Mouse (Mus musculus) liver, postnatal 0 days (tissue): ENCODE measurements around the gene Rps11. TPM values are rescaled to one million over a fixed set of nuclear protein-coding genes. Genes with fewer than 3 reads are reported as not detected.

Experiments
- ATAC-seq: fragments of 200-750 bp; cut with Nextera tagmentation; 2 replicates; pipeline ENCODE4 v1.8.0; 2017; ENCODE audit warnings: mild to moderate bottlenecking, moderate library complexity
- DNase-seq: peaks from one replicate; pipeline ENCODE4 v3.0.0-alpha.2; 2016
- H3K27ac ChIP-seq: fragments of 300-500 bp; sonication (generic); 2 replicates; pipeline ENCODE4 v1.5.1; 2014; ENCODE audit warnings: antibody characterized with exemption, moderate library complexity, mild to moderate bottlenecking, low read depth
- H3K27me3 ChIP-seq: fragments of 300-500 bp; sonication (generic); 2 replicates; pipeline ENCODE4 v1.6.1; 2014; ENCODE audit warnings: low read length, control low read depth, mixed read lengths; ENCODE audit not compliant: insufficient read depth
- H3K36me3 ChIP-seq: fragments of 300-500 bp; sonication (generic); replicated peaks from 2 replicates; pipeline ENCODE4 v1.6.1; 2014; ENCODE audit warnings: mild to moderate bottlenecking, control low read depth, low read length, moderate library complexity, mixed read lengths; ENCODE audit not compliant: insufficient read depth
- H3K4me1 ChIP-seq: fragments of 300-500 bp; sonication (generic); 2 replicates; pipeline ENCODE4 v1.6.1; 2014; ENCODE audit warnings: antibody characterized with exemption, mild to moderate bottlenecking, control low read depth; ENCODE audit not compliant: insufficient read depth
- H3K4me2 ChIP-seq: fragments of 300-500 bp; sonication (generic); 2 replicates; pipeline ENCODE4 v1.6.1; 2014; ENCODE audit warnings: low read depth, mild to moderate bottlenecking, low read length, moderate library complexity, mixed read lengths
- H3K4me3 ChIP-seq: fragments of 300-500 bp; sonication (generic); 2 replicates; pipeline ENCODE4 v1.5.1; 2014; ENCODE audit warnings: low read depth, low read length
- H3K9ac ChIP-seq: fragments of 300-500 bp; sonication (generic); replicated peaks from 2 replicates; pipeline ENCODE4 v1.6.1; 2014; ENCODE audit warnings: mild to moderate bottlenecking, moderate library complexity
- H3K9me3 ChIP-seq: fragments of 300-500 bp; sonication (generic); 2 replicates; pipeline ENCODE4 v1.6.1; 2016; ENCODE audit warnings: mild to moderate bottlenecking, control low read depth, low read length, mixed read lengths
- CTCF ChIP-seq: sonication (generic); IDR thresholded peaks from 2 replicates; pipeline ENCODE4 v1.5.1; 2016; ENCODE audit warnings: antibody characterized with exemption, low read depth
- EP300 ChIP-seq: IDR thresholded peaks from 2 replicates; pipeline ENCODE4 v1.6.1; 2016; ENCODE audit warnings: antibody characterized with exemption, low read depth, mild to moderate bottlenecking
- whole genome bisulfite sequencing: fragments of 180-500 bp; shearing (Covaris S2); extraction: QIAGEN DNeasy Blood & Tissue Kit; methylation state at CpG from one replicate; pipeline ENCODE4 v1.1.7; 2014; ENCODE audit not compliant: insufficient replicate concordance; 5-methylcytosine and 5-hydroxymethylcytosine counted together
- polyA plus RNA-seq: library from polyadenylated mRNA; unstranded; fragments of >200 nt; fragmentation: Nextera tagmentation; extraction: Ambion mirVana; gene quantifications from 2 replicates; pipeline ENCODE4 v1.2.1, GENCODE M21; 2015

Rps11 gene
- polyA plus RNA-seq, 1 experiment from 2014 or later, result 696 TPM

- H3K4me2 ChIP-seq, result peak overlapping the region; percentile 27; the same call in 1 of the 2 replicates
- TF ChIP-seq CTCF (no peak), EP300 (no peak)
- ATAC-seq (no peak), DNase-seq (peak; percentile 49)
- H3K4me1 ChIP-seq, result peaks cover 39% of the 10 kb centered on the region
- no peak overlapping the region; the same call in 1 of the 2 replicates for H3K9ac ChIP-seq
- H3K27me3 ChIP-seq, result no peaks in the 10 kb centered on the region
- no peak overlapping the region for H3K4me3 ChIP-seq
- H3K36me3 ChIP-seq, result peaks cover 47% of the 10 kb centered on the region
- 40% methylated on average over 8 of the region's 8 CpGs for WGBS
- H3K27ac ChIP-seq, result no peak overlapping the region
- no peaks in the 10 kb centered on the region for H3K9me3 ChIP-seq
Observed at GRCm38 (mm10) chr7:45121404-45121803, 2.8 kb downstream of the Rps11 start.

GRCm38 (mm10) chr7:45119780-45120709 is 4.2 kb downstream of the Rps11 start:
- H3K27ac ChIP-seq, result no peak overlapping the region

GRCm38 (mm10) chr7:45118336-45118735 is 5.9 kb downstream of the Rps11 start:
- DNase-seq (no peak), ATAC-seq (no peak)
- Histone ChIP-seq H3K9ac (no peak overlapping the region), H3K4me1 (peaks cover 22% of the 10 kb centered on the region), H3K27me3 (no peaks in the 10 kb centered on the region), H3K4me2 (no peak overlapping the region), H3K9me3 (no peaks in the 10 kb centered on the region), H3K27ac (no peak overlapping the region), H3K36me3 (peaks cover 33% of the 10 kb centered on the region), H3K4me3 (no peak overlapping the region)
- no peak for TF ChIP-seq EP300
- TF ChIP-seq CTCF, result no peak
- WGBS, result 59% methylated on average over 6 of the region's 6 CpGs

More at GRCm38 (mm10) chr7:45119780-45120709, 4.2 kb downstream of the Rps11 start:
- Histone ChIP-seq H3K36me3 (peaks cover 33% of the 10 kb centered on the region), H3K4me1 (peaks cover 31% of the 10 kb centered on the region), H3K4me3 (no peak overlapping the region), H3K9me3 (no peaks in the 10 kb centered on the region), H3K4me2 (no peak overlapping the region), H3K27me3 (no peaks in the 10 kb centered on the region), H3K9ac (no peak overlapping the region; the same call in 1 of the 2 replicates)
- no peak for TF ChIP-seq EP300
- TF ChIP-seq CTCF, result no peak
- ATAC-seq (no peak), DNase-seq (no peak)
- 66% methylated on average over 5 of the region's 5 CpGs for WGBS

- 63% methylated on average over 8 of the region's 8 CpGs for WGBS
- DNase-seq (no peak), ATAC-seq (no peak)
- no peak for TF ChIP-seq CTCF
- TF ChIP-seq EP300, result no peak
- Histone ChIP-seq H3K4me2 (no peak overlapping the region), H3K4me3 (no peak overlapping the region), H3K9ac (no peak overlapping the region), H3K4me1 (peaks cover 15% of the 10 kb centered on the region), H3K9me3 (no peaks in the 10 kb centered on the region), H3K27ac (no peak overlapping the region), H3K27me3 (no peaks in the 10 kb centered on the region), H3K36me3 (peaks cover 29% of the 10 kb centered on the region)
Observed at GRCm38 (mm10) chr7:45117566-45117965, 6.7 kb downstream of the Rps11 start.

- DNase-seq (no peak), ATAC-seq (no peak)
- Histone ChIP-seq H3K9me3 (no peaks in the 10 kb centered on the region), H3K4me3 (no peak overlapping the region), H3K36me3 (no peaks in the 10 kb centered on the region), H3K4me1 (no peaks in the 10 kb centered on the region), H3K27ac (no peak overlapping the region), H3K9ac (no peak overlapping the region), H3K4me2 (no peak overlapping the region), H3K27me3 (no peaks in the 10 kb centered on the region)
- TF ChIP-seq EP300, result no peak
- no peak for TF ChIP-seq CTCF
- 43% methylated on average over 2 of the region's 2 CpGs for WGBS
Observed at GRCm38 (mm10) chr7:45113476-45113875, 10.8 kb downstream of the Rps11 start.

GRCm38 (mm10) chr7:45112529-45112928 is 11.7 kb downstream of the Rps11 start:
- no peak overlapping the region for H3K4me3 ChIP-seq
- H3K9ac ChIP-seq, result no peak overlapping the region
- H3K27ac ChIP-seq, result no peak overlapping the region
- ATAC-seq, result no peak
- H3K36me3 ChIP-seq, result no peaks in the 10 kb centered on the region
- no peak for DNase-seq
- no peak for TF ChIP-seq CTCF
- TF ChIP-seq EP300, result no peak
- H3K9me3 ChIP-seq, result no peaks in the 10 kb centered on the region
- no peaks in the 10 kb centered on the region for H3K4me1 ChIP-seq
- no peak overlapping the region for H3K4me2 ChIP-seq
- no peaks in the 10 kb centered on the region for H3K27me3 ChIP-seq
- 40% methylated on average over 3 of the region's 3 CpGs for WGBS
